ENCODE assay signal across 8 mouse cellular contexts in genomic region chr2:152414591-152415165, GRCm38 (mm10). TPM values are rescaled to one million over a fixed set of nuclear protein-coding genes. Genes with fewer than 3 reads are reported as not detected.
DNase-seq lines count a peak whose midpoint lies in the region; ATAC-seq and TF ChIP-seq lines count a peak whose summit lies in the region.

TSS of gene Zcchc3 (minus strand) at chr2:152415027.

- H3K4me2 ChIP-seq in hindbrain, embryonic 13.5 days, result peak within 1 kb of the TSS; percentile 97
- peak within 1 kb of the TSS; percentile 88 for H3K4me2 ChIP-seq in lung, embryonic 16.5 days (ENCODE audit: low read depth, low read length)

- peak; percentile 71 for ATAC-seq in activated CD4-positive, CD25-positive, alpha-beta regulatory T cell, adult 4 months
- peak; percentile 75 for ATAC-seq in hindbrain, embryonic 13.5 days (ENCODE audit: low FRiP score)
- ATAC-seq in lung, embryonic 16.5 days (ENCODE audit: low read depth), result peak; percentile 88

- TF ChIP-seq POLR2A in thymus, adult 2 months (IDR thresholded peaks at IDR 0.05; ENCODE audit: control insufficient read depth, extremely low read depth, insufficient read depth, low read length, poor library complexity), result no peak

- peak within 1 kb of the TSS; percentile 96 for H3K27ac ChIP-seq in hindbrain, embryonic 13.5 days
- peak within 1 kb of the TSS; percentile 100 for H3K27ac ChIP-seq in lung, embryonic 16.5 days (ENCODE audit: low read length)
- H3K27ac ChIP-seq in thymus, adult 2 months (ENCODE audit: control insufficient read depth, insufficient read depth, low read length), result no peak within 1 kb of the TSS

- H3K9me3 ChIP-seq in hindbrain, embryonic 13.5 days, result no peaks in the 10 kb centered on the region
- peaks cover 6% of the 10 kb centered on the region; the same call in 1 of the 2 replicates for H3K9me3 ChIP-seq in lung, embryonic 16.5 days (ENCODE audit: control insufficient read depth, low read length)

- H3K4me3 ChIP-seq in hindbrain, embryonic 13.5 days, result peak within 1 kb of the TSS; percentile 86
- H3K4me3 ChIP-seq in lung, embryonic 16.5 days (ENCODE audit: low read length), result peak within 1 kb of the TSS; percentile 68
- H3K4me3 ChIP-seq in thymus, adult 2 months (ENCODE audit: control insufficient read depth, insufficient read depth, low read length), result peak within 1 kb of the TSS; percentile 66

- WGBS in hindbrain, embryonic 13.5 days, result under 1% methylated on average over 64 of the region's 65 CpGs
- under 1% methylated on average over 64 of the region's 65 CpGs for WGBS in lung, embryonic 16.5 days
- WGBS in thymus, adult 2 months, result 1% methylated on average over 65 of the region's 65 CpGs

- no peak for TF ChIP-seq CTCF in thymus, adult 2 months (IDR thresholded peaks at IDR 0.05; ENCODE audit: borderline replicate concordance, control insufficient read depth, extremely low read depth, insufficient read depth, low read length, poor library complexity)

- no peaks in the 10 kb centered on the region for H3K27me3 ChIP-seq in hindbrain, embryonic 13.5 days
- no peaks in the 10 kb centered on the region for H3K27me3 ChIP-seq in lung, embryonic 16.5 days (ENCODE audit: control insufficient read depth, insufficient read depth, low read depth, low read length)
- H3K27me3 ChIP-seq in thymus, adult 2 months (ENCODE audit: control insufficient read depth, insufficient read depth, low read length), result peaks cover 7% of the 10 kb centered on the region

- peak; percentile 72 to 88 for DNase-seq in cerebellum, postnatal 4 days (ENCODE audit: low spot score in 2 of 2)
- DNase-seq in frontal cortex, postnatal 36 days (ENCODE audit: low spot score in 2 of 2), result peak; percentile 87 to 90
- DNase-seq in layer of hippocampus, postnatal 14 days (ENCODE audit: low spot score in 2 of 2), result peak; percentile 85
- peak; percentile 84 for DNase-seq in ovary, postnatal 10 days (ENCODE audit: low spot score)
- DNase-seq in thymus, adult 2 months, result peak; percentile 25

- no peaks in the 10 kb centered on the region for H3K36me3 ChIP-seq in hindbrain, embryonic 13.5 days
- no peaks in the 10 kb centered on the region for H3K36me3 ChIP-seq in lung, embryonic 16.5 days (ENCODE audit: control insufficient read depth, insufficient read depth, low read length)
- H3K36me3 ChIP-seq in thymus, adult 2 months (ENCODE audit: control insufficient read depth, insufficient read depth, low read length), result no peaks in the 10 kb centered on the region

- H3K4me1 ChIP-seq in hindbrain, embryonic 13.5 days (replicated peaks), result peaks cover 50% of the 10 kb centered on the region
- H3K4me1 ChIP-seq in lung, embryonic 16.5 days (replicated peaks; ENCODE audit: control insufficient read depth, insufficient read depth, low read length), result peaks cover 26% of the 10 kb centered on the region
- H3K4me1 ChIP-seq in thymus, adult 2 months (replicated peaks; ENCODE audit: control insufficient read depth, insufficient read depth, low read length), result peaks cover 8% of the 10 kb centered on the region; the same call in 1 of the 2 replicates

- peak within 1 kb of the TSS; percentile 95 for H3K9ac ChIP-seq in hindbrain, embryonic 13.5 days
- H3K9ac ChIP-seq in lung, embryonic 16.5 days (ENCODE audit: low read length), result peak within 1 kb of the TSS; percentile 100

RNA-seq across cellular contexts. Expression of gene Zcchc3, which starts in this region (rescaled TPM):
- under 1 TPM; 0.70 to 0.74 TPM for polyA plus RNA-seq in activated CD4-positive, CD25-positive, alpha-beta regulatory T cell, adult 4 months (2017; shearing (Covaris generic))
- 20.1 and 21.5 TPM in 2 replicates for polyA plus RNA-seq in hindbrain, embryonic 13.5 days (2015; fragmentation: Nextera tagmentation; extraction: Ambion mirVana)
- 10 to 100 TPM in 1 of 2 experiments, 1 to 10 TPM in 1; 9.8 to 10.8 TPM for total RNA-seq in layer of hippocampus, postnatal 14 days (2021)
- 22.2 and 25.9 TPM in 2 replicates for polyA plus RNA-seq in lung, embryonic 16.5 days (2015; fragmentation: Nextera tagmentation; extraction: Ambion mirVana)
- polyA plus RNA-seq in thymus, adult 2 months (2012; rRNA removed), result 1.7 and 2.0 TPM in 2 replicates

Comparison
In these comparisons a context has a peak if more than half of its experiments do, and no peak if none do; other contexts are left out.
1. Peak in ATAC-seq in activated CD4-positive, CD25-positive, alpha-beta regulatory T cell, adult 4 months; RNA of the gene not detected or under 1 TPM.
2. DNase-seq: peak in every context shown above with its lines; median percentile 88 in frontal cortex, postnatal 36 days; 85 in layer of hippocampus, postnatal 14 days; 84 in ovary, postnatal 10 days; 80 in cerebellum, postnatal 4 days; 25 in thymus, adult 2 months.